Mouse (Mus musculus) brain, adult 2 months (tissue): ENCODE results near the gene Gamt.
A peak's percentile ranks its signal among the peaks of the same experiment; 100 is the strongest.
"Not testable (repeated sequence)": the region's sequence is repeated elsewhere in the genome, so short reads cannot be mapped to it uniquely, and the experiment has no call there.

ENCODE experiments used
- DNase-seq: peaks from one replicate; pipeline ENCODE4 v3.0.0; 2011; ENCODE audit warnings: low read depth, low spot score

Gamt gene

DNA sequence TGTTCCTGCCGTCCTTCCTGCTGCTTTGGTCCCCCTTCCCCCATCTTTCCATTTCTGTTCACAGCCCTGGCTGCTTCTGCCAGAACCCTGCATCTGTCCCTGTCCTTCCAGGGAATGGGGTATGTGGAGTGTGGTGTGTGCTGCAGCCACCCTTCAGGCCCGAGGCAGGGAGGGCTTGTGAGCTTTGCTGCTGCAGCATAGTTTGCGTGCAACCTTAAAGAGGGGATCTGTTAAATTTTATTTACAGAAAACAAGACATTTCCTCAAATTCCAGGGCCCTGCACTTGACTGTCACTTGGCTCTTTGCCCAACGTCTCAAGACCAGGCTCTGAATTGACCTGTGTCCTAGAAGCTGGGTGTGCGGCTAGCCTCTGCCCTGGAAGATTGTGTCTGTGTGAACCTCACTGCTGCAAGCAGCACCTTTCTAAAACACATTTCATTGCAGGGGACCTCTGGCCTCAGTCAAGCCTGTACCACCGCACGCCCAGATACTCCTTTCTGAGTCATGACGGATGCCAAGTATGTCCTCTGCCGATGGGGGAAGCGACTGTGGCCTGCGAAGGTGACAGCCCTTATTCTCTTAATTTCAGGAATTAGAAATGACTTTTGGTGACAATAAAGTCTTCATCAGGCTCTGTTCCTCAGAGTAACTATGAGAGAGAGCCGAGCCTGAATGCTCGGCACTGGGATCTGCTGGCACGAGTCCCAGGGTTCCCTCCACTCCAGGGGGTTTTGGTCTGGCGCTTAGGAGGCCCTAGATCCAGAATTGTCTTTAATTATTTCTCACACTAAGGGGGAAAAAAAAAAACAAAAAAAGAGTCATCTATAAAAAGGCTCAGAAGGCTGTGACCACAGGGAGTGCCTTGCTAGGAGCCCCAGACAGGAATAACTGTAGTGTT is 32.7 kb downstream of the Gamt start:
- DNase-seq = peak; percentile 60

DNA sequence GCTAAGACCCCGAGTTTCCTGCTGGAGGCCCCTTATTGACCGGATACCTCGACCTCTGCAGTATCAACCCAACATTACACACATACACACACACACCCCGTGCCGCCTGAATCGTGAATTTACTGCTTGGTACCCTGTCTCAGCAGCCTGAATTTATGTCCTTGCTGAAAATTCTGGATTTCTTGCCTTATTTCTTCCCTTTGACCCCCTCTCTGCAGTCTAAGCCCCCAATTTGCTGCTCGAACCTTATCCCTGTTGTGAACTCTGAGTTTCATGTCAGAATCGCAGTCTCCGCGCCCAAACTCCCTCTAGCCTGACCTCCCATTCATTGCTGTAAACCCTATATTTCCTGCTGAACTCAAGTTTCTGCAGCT is 33.7 kb downstream of the Gamt start:
- no peak for DNase-seq

DNA sequence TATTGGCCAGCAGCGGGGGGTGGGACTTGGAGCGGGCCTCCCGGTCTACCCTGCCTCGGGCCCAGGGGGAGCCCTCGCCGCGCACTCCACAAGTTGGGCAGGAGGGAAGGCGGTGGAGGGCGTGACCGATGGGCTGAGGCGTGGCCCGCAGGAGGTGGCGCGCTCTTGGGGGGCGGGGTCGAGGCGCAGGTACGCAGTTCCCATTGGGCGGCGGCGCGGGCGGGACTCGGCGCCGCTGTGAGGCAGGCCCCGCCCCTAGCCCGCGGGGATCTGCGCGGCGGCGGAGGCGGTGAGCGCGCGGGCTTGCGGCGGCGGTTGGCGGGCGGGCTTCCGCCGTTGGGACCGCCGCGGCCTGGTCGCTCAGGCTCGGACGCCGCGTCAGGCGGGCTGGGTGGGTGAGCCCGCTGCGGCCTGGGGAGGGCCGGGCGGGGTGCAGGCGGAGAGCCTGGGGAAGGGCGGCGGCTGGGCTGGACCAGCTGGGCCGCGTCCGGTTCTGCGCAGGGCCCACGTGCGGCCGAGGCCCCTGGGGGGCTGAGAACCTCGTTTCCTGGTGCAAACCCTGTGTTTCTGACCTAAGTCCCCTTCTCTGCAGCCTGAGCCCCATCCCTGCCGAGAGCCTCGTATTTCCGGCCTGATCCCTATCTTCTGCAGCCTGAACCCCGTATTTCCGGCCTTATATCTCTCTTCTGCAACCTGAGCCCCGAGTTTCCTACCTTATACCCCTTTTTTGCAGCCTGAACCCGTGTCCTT is 34.2 kb downstream of the Gamt start, which contains the start of gene Mum1:
TSS of gene Mum1 (plus strand) at position 19 of the 750 bp plus-strand sequence.
- DNase-seq = peak; percentile 99

DNA sequence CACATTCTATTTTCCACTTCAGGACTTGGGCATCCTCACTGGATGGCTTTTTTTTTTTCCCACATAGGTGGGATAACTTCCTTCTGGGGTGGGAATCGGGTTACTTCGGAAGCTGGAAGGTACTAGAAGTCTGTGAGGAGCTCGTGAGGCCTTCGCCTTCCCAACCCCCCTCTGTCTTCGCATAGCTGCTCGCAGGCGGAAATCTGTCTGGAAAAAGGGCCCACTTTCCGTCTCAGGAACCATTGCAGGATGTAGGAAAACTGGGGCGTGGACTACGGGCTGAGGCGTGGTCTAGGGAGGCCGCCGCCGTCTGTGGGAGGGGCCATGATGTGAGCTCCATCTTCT is 34.8 kb downstream of the Gamt start:
- no peak for DNase-seq

DNA sequence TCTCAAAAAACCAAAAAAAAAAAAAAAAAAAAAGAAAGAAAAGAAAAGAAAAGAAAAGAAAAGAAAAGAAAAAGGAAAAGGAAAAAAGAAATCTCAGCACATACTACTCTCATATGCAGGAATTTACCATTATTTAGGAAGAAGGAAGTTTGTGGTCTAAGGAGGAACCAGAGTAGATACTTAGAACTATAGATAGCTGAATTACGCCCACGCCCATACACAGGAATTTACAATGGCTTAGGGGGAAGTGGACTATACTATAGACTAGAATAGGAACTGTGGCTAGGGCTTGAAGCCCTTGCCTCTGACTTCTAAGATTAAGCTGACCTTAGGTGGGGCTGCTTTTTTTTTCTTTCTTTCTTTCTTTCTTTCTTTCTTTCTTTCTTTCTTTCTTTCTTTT is 37.7 kb downstream of the Gamt start:
- not testable (repeated sequence) for DNase-seq

DNA sequence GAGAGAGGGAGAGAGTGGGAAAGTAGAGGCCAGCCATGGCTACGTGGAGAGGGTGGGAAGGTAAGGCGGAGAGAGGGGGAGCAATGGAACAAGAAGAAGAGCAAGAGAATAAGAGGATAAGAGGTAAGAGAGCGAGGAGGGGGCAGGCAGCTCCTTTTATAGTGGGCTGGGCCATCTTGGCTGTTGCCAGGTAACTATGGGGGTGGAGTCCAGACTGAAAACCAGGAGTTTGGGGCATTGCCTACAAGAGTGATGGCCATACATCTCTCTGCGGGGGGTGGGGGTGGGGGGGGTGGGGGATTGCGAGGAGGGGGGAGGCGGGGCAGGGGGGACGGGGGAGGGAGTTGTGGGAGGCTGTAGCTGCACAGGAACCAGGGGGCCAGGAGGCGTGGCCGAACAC is 40.1 kb downstream of the Gamt start:
- DNase-seq = no peak

DNA sequence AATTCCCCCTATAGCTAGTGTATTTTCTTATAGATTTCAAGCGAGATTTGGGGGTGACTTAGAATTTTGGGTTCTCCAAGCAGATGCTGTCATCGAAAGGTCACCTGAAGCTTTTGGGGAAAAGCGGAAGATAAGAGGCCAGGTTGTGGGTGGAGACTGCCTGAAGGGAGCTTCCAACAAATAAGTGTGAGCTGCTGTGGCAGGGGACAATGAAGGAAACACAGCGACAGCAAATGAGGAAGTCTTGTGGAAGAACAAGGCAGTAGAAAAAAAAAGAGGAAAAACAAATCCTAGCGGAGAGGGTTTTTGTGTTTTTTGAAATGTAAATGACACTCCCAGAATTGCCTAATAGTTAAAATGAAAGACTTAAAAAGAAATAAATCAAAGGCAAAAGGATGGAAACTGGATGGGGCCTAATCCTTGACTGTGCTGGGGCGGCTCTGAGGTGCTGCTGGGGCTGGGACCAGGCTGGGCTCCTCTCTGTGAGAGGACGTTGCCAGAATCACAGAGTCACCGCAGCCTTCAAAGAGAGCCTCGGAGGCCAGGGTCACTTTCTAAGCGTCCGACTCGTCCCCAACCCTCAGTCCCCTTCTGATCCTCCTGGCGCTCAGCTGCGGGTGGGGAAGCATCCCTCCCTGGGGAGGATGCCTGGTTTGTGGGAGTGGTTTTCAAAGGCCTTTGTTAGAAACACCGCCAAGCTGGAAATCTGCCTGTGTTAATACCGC is 45.6 kb downstream of the Gamt start:
- DNase-seq = no peak

DNA sequence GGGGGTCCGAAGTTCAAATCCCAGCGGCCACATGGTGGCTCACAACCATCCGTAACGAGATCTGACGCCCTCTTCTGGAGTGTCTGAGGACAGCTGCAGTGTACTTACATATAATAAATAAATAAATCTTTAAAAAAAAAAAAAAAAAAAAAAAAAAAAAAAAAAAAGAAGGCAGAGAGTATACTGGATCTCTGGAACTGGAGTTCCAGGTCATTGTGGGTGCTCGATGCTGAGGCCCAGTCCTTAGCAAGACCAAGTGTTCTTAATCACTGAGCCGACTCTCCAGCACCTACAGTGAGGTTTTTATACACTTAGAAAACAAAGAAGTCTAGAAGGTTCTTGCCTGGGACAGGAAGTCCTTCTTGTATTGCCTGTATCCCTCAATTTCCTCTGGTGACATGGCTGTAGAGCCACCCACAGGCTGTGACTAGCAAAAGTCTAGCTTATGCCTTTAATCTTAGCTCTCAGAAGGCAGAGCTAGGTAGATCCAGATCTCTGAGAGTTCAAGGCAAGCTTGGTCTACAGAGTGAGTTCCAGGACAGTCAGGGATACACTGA is 49.2 kb downstream of the Gamt start:
- DNase-seq = not testable (repeated sequence)

DNA sequence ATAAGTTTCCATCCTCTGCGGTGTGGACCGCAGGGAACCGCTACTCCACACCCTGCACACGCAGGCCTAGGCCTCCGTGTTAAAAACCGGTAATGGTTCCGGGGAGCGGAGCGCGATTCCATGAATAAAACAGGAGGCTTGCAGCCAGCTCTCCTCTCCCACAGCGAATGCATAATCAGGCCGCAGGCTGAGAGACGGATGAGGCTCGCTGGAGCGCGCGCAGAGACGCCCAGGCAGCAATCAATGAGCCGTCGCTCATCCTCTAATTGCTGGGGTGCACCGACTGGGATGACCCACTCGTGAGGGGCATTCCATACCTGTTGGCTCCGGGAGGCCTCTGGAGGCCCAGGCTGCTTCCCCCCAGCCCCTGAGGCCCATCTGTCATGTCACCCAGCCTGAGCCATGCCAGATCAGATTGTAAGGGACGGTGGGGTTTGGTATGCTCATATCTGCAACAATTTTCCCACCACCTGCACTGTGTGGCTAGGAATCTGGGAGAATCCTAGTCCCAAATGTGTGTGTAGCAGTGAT is 51.9 kb downstream of the Gamt start:
- DNase-seq = peak; percentile 70

DNA sequence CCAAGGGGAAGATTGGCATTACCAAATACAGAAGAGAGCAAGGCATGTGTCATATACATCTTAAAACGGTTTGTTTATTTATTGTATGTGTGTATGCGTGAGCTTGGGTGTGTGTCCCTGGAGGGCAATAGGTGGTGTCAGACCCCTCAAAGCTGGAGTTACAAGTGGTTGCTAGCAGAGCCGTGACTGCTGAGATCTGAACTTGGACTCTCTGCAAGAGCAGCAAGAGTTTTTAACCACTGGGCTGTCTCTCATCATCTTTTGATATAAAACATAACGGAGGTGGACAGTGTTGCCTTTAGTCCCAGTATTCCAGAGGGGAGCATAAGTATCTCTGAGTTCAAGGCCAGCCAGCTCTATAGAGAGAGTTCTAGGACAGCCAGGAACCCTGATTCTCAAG is 52.6 kb downstream of the Gamt start:
- DNase-seq = no peak
